Mouse (Mus musculus): ENCODE measurements around the gene C5ar1.
A peak's percentile ranks its signal among the peaks of the same experiment; 100 is the strongest.

DNA sequence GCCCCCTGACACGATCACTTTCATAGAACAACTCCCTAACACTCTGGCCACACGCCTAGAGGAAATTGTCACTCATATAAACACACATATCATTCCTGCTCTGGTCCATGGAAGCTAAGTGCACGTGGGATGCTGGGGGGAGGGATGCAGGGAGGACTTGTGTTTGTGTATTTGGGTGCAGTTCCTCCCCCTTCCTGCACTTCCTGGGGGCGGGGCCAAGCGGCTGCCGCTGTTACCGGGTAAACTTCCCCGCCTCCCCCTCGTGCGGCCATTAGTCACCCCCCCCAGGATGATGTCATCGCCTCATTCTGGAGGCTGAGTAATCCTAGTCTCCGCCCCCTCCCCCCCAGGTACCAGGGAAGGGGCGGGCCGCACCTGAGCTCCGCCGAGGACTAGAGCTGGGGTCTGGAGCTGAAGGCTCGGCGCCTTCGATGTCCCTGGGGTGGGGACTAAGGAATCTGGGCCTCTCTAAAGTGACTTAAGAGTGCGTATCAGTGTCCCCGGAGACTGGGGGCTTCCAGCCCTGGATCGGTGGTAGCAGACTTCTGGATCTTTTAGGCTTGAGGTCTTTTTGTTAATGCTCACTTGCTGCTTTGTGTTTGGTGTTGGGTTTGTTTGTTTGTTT, 37.5 kb upstream of the C5ar1 start:
- 0 out of 2 replicates have a peak, but pooled peaks have one; percentile 25 for TF ChIP-seq POLR2A (IDR thresholded peaks at IDR 0.05; ENCODE audit: insufficient read depth, low read depth, low read length)
- peak; percentile 55 for TF ChIP-seq CTCF (IDR thresholded peaks at IDR 0.05)
- peak; percentile 80 for TF ChIP-seq EP300 (IDR thresholded peaks at IDR 0.05; ENCODE audit: insufficient read depth, low read depth, low read length)
